Mouse (Mus musculus): Measurements from ENCODE around the gene Nectin1.
A peak's percentile ranks its signal among the peaks of the same experiment; 100 is the strongest.

Gene Nectin1

GRCm38 (mm10) chr9:43796841-43797740, 53.3 kb downstream of the Nectin1 start:
- DNase-seq (ENCODE audit: low read depth in 1 of 2, low spot score in 2 of 2) = no peak

- no peak for DNase-seq (ENCODE audit: low read depth in 1 of 2, low spot score in 2 of 2)
Observed at GRCm38 (mm10) chr9:43797746-43798145, 54.0 kb downstream of the Nectin1 start.

GRCm38 (mm10) chr9:43800525-43800924, 56.7 kb downstream of the Nectin1 start:
- DNase-seq (ENCODE audit: low read depth in 1 of 2, low spot score in 2 of 2) = no peak

GRCm38 (mm10) chr9:43801911-43802310, 58.1 kb downstream of the Nectin1 start:
- peak in 1 of 2 experiments; percentile 45 for DNase-seq (ENCODE audit: low read depth in 1 of 2, low spot score in 2 of 2)

- DNase-seq (ENCODE audit: low read depth in 1 of 2, low spot score in 2 of 2) = no peak
Observed at GRCm38 (mm10) chr9:43807565-43807964, 63.8 kb downstream of the Nectin1 start.

- no peak for DNase-seq (ENCODE audit: low read depth in 1 of 2, low spot score in 2 of 2)
Observed at GRCm38 (mm10) chr9:43808099-43808498, 64.3 kb downstream of the Nectin1 start.

- DNase-seq (ENCODE audit: low read depth in 1 of 2, low spot score in 2 of 2) = no peak
Observed at GRCm38 (mm10) chr9:43808546-43808945, 64.8 kb downstream of the Nectin1 start.

- DNase-seq (ENCODE audit: low read depth in 1 of 2, low spot score in 2 of 2) = no peak
Observed at GRCm38 (mm10) chr9:43813156-43813555, 69.4 kb downstream of the Nectin1 start.

- no peak for DNase-seq (ENCODE audit: low read depth in 1 of 2, low spot score in 2 of 2)
Observed at GRCm38 (mm10) chr9:43822206-43822605, 78.4 kb downstream of the Nectin1 start.

GRCm38 (mm10) chr9:43825178-43825577, 81.4 kb downstream of the Nectin1 start:
- no peak for DNase-seq (ENCODE audit: low read depth in 1 of 2, low spot score in 2 of 2)

- no peak for DNase-seq (ENCODE audit: low read depth in 1 of 2, low spot score in 2 of 2)
Observed at GRCm38 (mm10) chr9:43826558-43827253, 82.9 kb downstream of the Nectin1 start.

- peak in 1 of 2 experiments; percentile 26 for DNase-seq (ENCODE audit: low read depth in 1 of 2, low spot score in 2 of 2)
Observed at GRCm38 (mm10) chr9:43827593-43827992, 83.8 kb downstream of the Nectin1 start.

- DNase-seq (ENCODE audit: low read depth in 1 of 2, low spot score in 2 of 2) = no peak
Observed at GRCm38 (mm10) chr9:43828960-43829359, 85.2 kb downstream of the Nectin1 start.

- no peak for DNase-seq (ENCODE audit: low read depth in 1 of 2, low spot score in 2 of 2)
Observed at GRCm38 (mm10) chr9:43833232-43833631, 89.4 kb downstream of the Nectin1 start.

- DNase-seq (ENCODE audit: low read depth in 1 of 2, low spot score in 2 of 2) = no peak
Observed at GRCm38 (mm10) chr9:43834283-43834682, 90.5 kb downstream of the Nectin1 start.

GRCm38 (mm10) chr9:43838561-43838960, 94.8 kb downstream of the Nectin1 start:
- no peak for DNase-seq (ENCODE audit: low read depth in 1 of 2, low spot score in 2 of 2)

- DNase-seq (ENCODE audit: low read depth in 1 of 2, low spot score in 2 of 2) = no peak
Observed at GRCm38 (mm10) chr9:43842921-43843577, 99.3 kb downstream of the Nectin1 start.

- no peak for DNase-seq (ENCODE audit: low read depth in 1 of 2, low spot score in 2 of 2)
Observed at GRCm38 (mm10) chr9:43843711-43844127, 99.9 kb downstream of the Nectin1 start.

- no peak for DNase-seq (ENCODE audit: low read depth in 1 of 2, low spot score in 2 of 2)
Observed at GRCm38 (mm10) chr9:43845660-43846455, 102.1 kb downstream of the Nectin1 start.

GRCm38 (mm10) chr9:43847861-43848260, 104.1 kb downstream of the Nectin1 start:
- DNase-seq (ENCODE audit: low read depth in 1 of 2, low spot score in 2 of 2) = no peak

GRCm38 (mm10) chr9:43850281-43850680, 106.5 kb downstream of the Nectin1 start:
- DNase-seq (ENCODE audit: low read depth in 1 of 2, low spot score in 2 of 2) = no peak

Data from monocyte, adult 2 months (primary cell).